Mouse (Mus musculus) adrenal gland, postnatal 0 days (tissue): ENCODE results near the gene Tmppe. TPM values are rescaled to one million over a fixed set of nuclear protein-coding genes. Genes with fewer than 3 reads are reported as not detected.

Experiments used
- polyA plus RNA-seq: library from polyadenylated mRNA; unstranded; fragments of >200 nt; fragmentation: Nextera tagmentation; extraction: Ambion mirVana; gene quantifications from 2 replicates; pipeline ENCODE4 v1.2.1, GENCODE M21; 2015

Gene Tmppe
- 3.7 and 4.7 TPM in 2 replicates for polyA plus RNA-seq

DNA sequence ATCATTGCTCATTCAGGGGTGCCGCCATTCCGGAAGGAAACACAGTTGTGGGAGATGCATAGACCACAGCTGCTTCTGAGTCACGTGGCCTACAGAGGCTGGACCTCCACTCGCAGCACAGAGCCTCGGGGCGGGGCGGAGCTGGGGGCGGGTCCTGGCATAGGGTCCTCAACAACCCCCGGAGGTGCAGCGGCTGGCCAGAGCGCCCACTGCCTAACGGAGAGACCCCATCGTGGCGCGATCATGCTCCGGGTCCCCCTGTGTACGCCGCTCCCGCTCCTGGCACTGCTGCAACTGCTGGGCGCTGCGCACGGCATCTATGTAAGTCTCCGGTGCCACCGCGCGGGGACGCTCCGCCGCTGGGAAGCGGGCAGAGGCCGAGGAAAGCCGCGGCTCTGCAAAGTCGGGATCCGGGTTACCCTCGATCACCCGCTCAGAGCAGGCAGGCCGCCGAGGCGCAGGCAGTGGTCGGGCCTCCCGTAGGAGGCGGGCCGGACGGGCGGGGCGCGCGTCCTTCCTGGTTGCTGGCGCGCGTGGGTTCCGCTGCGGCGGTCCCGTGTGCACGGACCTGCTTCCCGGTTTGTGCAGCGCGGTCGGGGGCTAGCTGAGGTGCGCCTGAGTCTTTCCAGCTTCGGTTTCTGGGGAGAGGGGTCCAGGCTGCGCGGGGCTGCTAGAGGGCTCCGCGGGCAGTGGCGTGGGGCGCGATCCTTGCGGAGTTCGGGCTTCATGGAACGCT lies at the start of gene Tmppe, which contains the start of gene Glb1:
Gene Tmppe (plus strand): TSS at position 157 of the 736 bp plus-strand sequence.
Gene Glb1 (plus strand): TSS at position 128 of the 736 bp plus-strand sequence.

DNA sequence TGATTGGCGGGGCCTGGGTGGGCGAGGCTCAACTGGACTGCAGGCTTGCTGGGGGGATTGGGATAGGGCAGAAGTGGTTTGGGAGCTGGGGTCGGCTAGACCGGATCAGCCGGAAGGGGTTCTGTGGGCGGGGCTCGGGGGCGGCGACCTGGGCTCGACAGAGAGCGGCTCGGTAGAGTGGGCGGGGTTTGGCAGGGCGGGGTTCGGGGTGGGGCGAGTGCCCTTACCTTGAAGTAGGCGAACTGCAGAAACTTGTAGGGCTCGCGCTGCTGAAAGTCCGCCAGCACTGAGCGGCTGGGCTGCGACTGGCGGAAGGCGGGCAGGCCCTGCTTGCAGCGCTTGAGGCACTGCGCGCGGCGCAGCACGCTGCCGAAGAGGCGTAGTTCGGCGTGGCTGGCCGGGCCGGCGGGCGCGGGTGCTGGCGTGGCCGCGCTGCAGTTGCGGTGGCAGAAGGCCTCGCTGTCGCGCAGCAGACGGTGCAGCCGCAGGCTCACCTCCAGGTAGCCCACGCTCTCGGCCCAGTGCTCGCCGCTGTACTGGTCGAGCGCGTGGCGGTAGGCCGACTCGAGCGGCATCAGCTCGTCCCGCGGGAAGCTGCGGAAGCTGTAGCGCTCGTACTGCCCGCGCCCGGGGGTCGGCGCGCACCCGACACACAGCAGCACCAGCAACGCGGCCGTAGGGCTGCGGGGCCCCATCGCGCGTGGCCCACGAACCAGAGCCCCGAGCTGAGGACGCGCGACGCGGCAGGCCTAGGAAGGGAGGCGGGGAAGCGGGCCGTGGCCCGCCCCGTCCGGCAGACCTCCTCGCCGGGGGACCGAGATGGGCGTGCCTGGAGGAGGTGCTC lies 10.8 kb upstream of the Tmppe start, which contains the start of gene Crtap:
Gene Crtap (minus strand): TSS at position 771 of the 844 bp plus-strand sequence.

Other genes starting within 250 kb of the Tmppe start
- gene Bcl2a1c, start 71.0 kb upstream of the Tmppe start, polyA plus RNA-seq = 0.47 and 0.76 TPM in 2 replicates
- 131 and 180 TPM in 2 replicates for gene Crtap, start 10.4 kb upstream of the Tmppe start, polyA plus RNA-seq
- 25.6 and 47.0 TPM in 2 replicates for gene Glb1, start within 50 bp of the Tmppe start, polyA plus RNA-seq
- gene Ccr4, start 103.8 kb downstream of the Tmppe start, polyA plus RNA-seq = not detected in 2 replicates
- gene C130032M10Rik, start 114.6 kb downstream of the Tmppe start, polyA plus RNA-seq = 0.30 and 0.54 TPM in 2 replicates
- gene Trim71, start 163.3 kb downstream of the Tmppe start, polyA plus RNA-seq = 0.05 and 0.06 TPM in 2 replicates
- gene Cnot10, start 239.1 kb downstream of the Tmppe start, polyA plus RNA-seq = 32.4 and 44.9 TPM in 2 replicates